In genomic region chr16:43986299-43986698, GRCm38 (mm10) we compare ENCODE assay signal across 22 mouse cellular contexts. TPM values are rescaled to one million over a fixed set of nuclear protein-coding genes. Genes with fewer than 3 reads are reported as not detected.
DNase-seq lines count a peak whose midpoint lies in the region; ATAC-seq lines count a peak whose summit lies in the region.
"Had no signal": no experiment of that assay in that cellular context is flagged by ENCODE, and none has a peak within 500 bp of the region (broad histone marks: within the 10 kb centered on the region; RNA-seq: fewer than 3 reads in every experiment).

No protein-coding gene starts in this region.

- H3K9ac ChIP-seq in limb, embryonic 12.5 days (replicated peaks) = no peak overlapping the region
- no peak overlapping the region for H3K9ac ChIP-seq in midbrain, embryonic 11.5 days (ENCODE audit: low read length)
- H3K9ac ChIP-seq in midbrain, embryonic 13.5 days (replicated peaks) = no peak overlapping the region
- H3K9ac ChIP-seq in limb, embryonic 13.5 days = no peak overlapping the region

- ATAC-seq in limb, embryonic 12.5 days (ENCODE audit: insufficient number of reproducible peaks, insufficient read depth, low FRiP score, low TSS enrichment, low read depth) = peak; percentile 53; the same call in 1 of the 2 replicates
- no peak for ATAC-seq in midbrain, embryonic 11.5 days (ENCODE audit: low FRiP score)
- no peak for ATAC-seq in midbrain, embryonic 13.5 days
- ATAC-seq in limb, embryonic 13.5 days (ENCODE audit: low FRiP score, low read depth) = 0 out of 2 replicates have a peak, but pooled peaks have one; percentile 24
- ATAC-seq: activated CD4-positive, CD25-positive, alpha-beta regulatory T cell, adult 4 months; CD4-positive, CD25-positive, alpha-beta regulatory T cell, adult 4 months; Patski had no signal

- no peaks in the 10 kb centered on the region for H3K9me3 ChIP-seq in limb, embryonic 12.5 days
- H3K9me3 ChIP-seq in limb, embryonic 10.5 days (replicated peaks) = no peaks in the 10 kb centered on the region
- no peaks in the 10 kb centered on the region for H3K9me3 ChIP-seq in midbrain, embryonic 11.5 days (ENCODE audit: control insufficient read depth, low read length)
- H3K9me3 ChIP-seq in midbrain, embryonic 13.5 days = no peaks in the 10 kb centered on the region
- H3K9me3 ChIP-seq in limb, embryonic 13.5 days = no peaks in the 10 kb centered on the region
- H3K9me3 ChIP-seq: G1E had no signal

- no peak overlapping the region for H3K4me2 ChIP-seq in limb, embryonic 12.5 days
- no peak overlapping the region for H3K4me2 ChIP-seq in midbrain, embryonic 11.5 days
- H3K4me2 ChIP-seq in midbrain, embryonic 13.5 days (replicated peaks) = no peak overlapping the region
- no peak overlapping the region for H3K4me2 ChIP-seq in limb, embryonic 13.5 days (replicated peaks)

- 0 out of 2 replicates have a peak, but pooled peaks cover 6% of the 10 kb centered on the region for H3K4me1 ChIP-seq in limb, embryonic 12.5 days (replicated peaks)
- peaks cover 15% of the 10 kb centered on the region for H3K4me1 ChIP-seq in limb, embryonic 10.5 days
- H3K4me1 ChIP-seq in midbrain, embryonic 11.5 days (ENCODE audit: control insufficient read depth, insufficient read depth, low read length) = no peaks in the 10 kb centered on the region
- H3K4me1 ChIP-seq in midbrain, embryonic 13.5 days (replicated peaks) = 0 out of 2 replicates have a peak, but pooled peaks cover 3% of the 10 kb centered on the region
- no peaks in the 10 kb centered on the region for H3K4me1 ChIP-seq in limb, embryonic 13.5 days

- WGBS in limb, embryonic 12.5 days = 86% methylated on average over 4 of the region's 4 CpGs
- WGBS in limb, embryonic 10.5 days = 93% methylated on average over 4 of the region's 4 CpGs
- 91% methylated on average over 4 of the region's 4 CpGs for WGBS in midbrain, embryonic 11.5 days
- 89% methylated on average over 4 of the region's 4 CpGs for WGBS in midbrain, embryonic 13.5 days
- WGBS in limb, embryonic 13.5 days = 87% methylated on average over 4 of the region's 4 CpGs

- peak; percentile 66 for DNase-seq in heart, adult 11 months
- no peak for DNase-seq in heart, adult 8-10 months (ENCODE audit: low spot score)
- no peak for DNase-seq in limb, embryonic 10.5 days (ENCODE audit: low spot score)
- DNase-seq in midbrain, embryonic 11.5 days (ENCODE audit: low spot score, missing footprints) = peak; percentile 60
- no peak for DNase-seq in cerebellum, adult 11 months
- DNase-seq: adrenal gland, adult 2 months; adrenal gland, adult 8-10 months; adrenal gland, postnatal 10 days; adrenal gland, postnatal 14 days; adrenal gland, postnatal 25 days; adrenal gland, postnatal 36 days; B cell, adult 2 months; cerebellum, adult 11-12 months; cerebellum, adult 18-20 months had no signal

- no peaks in the 10 kb centered on the region for H3K27me3 ChIP-seq in limb, embryonic 12.5 days
- H3K27me3 ChIP-seq in limb, embryonic 10.5 days (ENCODE audit: low read depth, poor library complexity, severe bottlenecking) = peaks cover 2% of the 10 kb centered on the region; the same call in 1 of the 2 replicates
- no peaks in the 10 kb centered on the region for H3K27me3 ChIP-seq in midbrain, embryonic 11.5 days (ENCODE audit: control insufficient read depth, insufficient read depth, low read length)
- H3K27me3 ChIP-seq in midbrain, embryonic 13.5 days = no peaks in the 10 kb centered on the region
- no peaks in the 10 kb centered on the region for H3K27me3 ChIP-seq in limb, embryonic 13.5 days
- H3K27me3 ChIP-seq: CH12.LX had no signal

- H3K36me3 ChIP-seq in limb, embryonic 12.5 days = no peaks in the 10 kb centered on the region
- no peaks in the 10 kb centered on the region for H3K36me3 ChIP-seq in limb, embryonic 10.5 days
- H3K36me3 ChIP-seq in midbrain, embryonic 11.5 days (ENCODE audit: control insufficient read depth, insufficient read depth, low read length) = no peaks in the 10 kb centered on the region
- H3K36me3 ChIP-seq in midbrain, embryonic 13.5 days = no peaks in the 10 kb centered on the region
- H3K36me3 ChIP-seq in limb, embryonic 13.5 days = no peaks in the 10 kb centered on the region

- no peak overlapping the region for H3K4me3 ChIP-seq in limb, embryonic 12.5 days (replicated peaks)
- no peak overlapping the region for H3K4me3 ChIP-seq in limb, embryonic 10.5 days
- no peak overlapping the region for H3K4me3 ChIP-seq in midbrain, embryonic 11.5 days (ENCODE audit: low read depth, low read length)
- H3K4me3 ChIP-seq in midbrain, embryonic 13.5 days (replicated peaks) = no peak overlapping the region
- no peak overlapping the region for H3K4me3 ChIP-seq in limb, embryonic 13.5 days

- H3K27ac ChIP-seq in limb, embryonic 12.5 days = no peak overlapping the region
- H3K27ac ChIP-seq in limb, embryonic 10.5 days = no peak overlapping the region
- no peak overlapping the region for H3K27ac ChIP-seq in midbrain, embryonic 11.5 days (ENCODE audit: low read depth, low read length)
- H3K27ac ChIP-seq in midbrain, embryonic 13.5 days = no peak overlapping the region
- H3K27ac ChIP-seq in limb, embryonic 13.5 days = no peak overlapping the region

RNA-seq across cellular contexts. Expression of gene Zdhhc23, which starts 6.7 kb away (rescaled TPM):
- under 1 TPM; 0.33 to 0.57 (median 0.40) TPM for total RNA-seq in heart, adult 8-10 months (2022)
- 0.77 and 0.83 TPM in 2 replicates for polyA plus RNA-seq in limb, embryonic 12.5 days (2016; fragmentation: Nextera tagmentation; extraction: Ambion mirVana)
- polyA plus RNA-seq in limb, embryonic 10.5 days (2016; fragmentation: Nextera tagmentation; extraction: Ambion mirVana) = 1.1 and 1.2 TPM in 2 replicates
- polyA plus RNA-seq in midbrain, embryonic 11.5 days (2014; fragmentation: Nextera tagmentation; extraction: Ambion mirVana) = 0.20 and 0.46 TPM in 2 replicates
- polyA plus RNA-seq in midbrain, embryonic 13.5 days (2015; fragmentation: Nextera tagmentation; extraction: Ambion mirVana) = 1.0 and 1.4 TPM in 2 replicates
- polyA plus RNA-seq in limb, embryonic 13.5 days (2015; fragmentation: Nextera tagmentation; extraction: Ambion mirVana) = 0.62 and 0.70 TPM in 2 replicates

RNA-seq across cellular contexts. Expression of gene Qtrt2, which starts 59.7 kb away (rescaled TPM):
- 10 to 100 TPM in 3 of 4 experiments, 1 to 10 TPM in 1; 6.4 to 16.6 (median 13.0) TPM for total RNA-seq in heart, adult 8-10 months (2022)
- 32.1 and 37.7 TPM in 2 replicates for polyA plus RNA-seq in limb, embryonic 12.5 days (2016; fragmentation: Nextera tagmentation; extraction: Ambion mirVana)
- polyA plus RNA-seq in limb, embryonic 10.5 days (2016; fragmentation: Nextera tagmentation; extraction: Ambion mirVana) = 33.4 and 36.9 TPM in 2 replicates
- 39.4 and 39.9 TPM in 2 replicates for polyA plus RNA-seq in midbrain, embryonic 11.5 days (2014; fragmentation: Nextera tagmentation; extraction: Ambion mirVana)
- 20.3 and 20.4 TPM in 2 replicates for polyA plus RNA-seq in midbrain, embryonic 13.5 days (2015; fragmentation: Nextera tagmentation; extraction: Ambion mirVana)
- polyA plus RNA-seq in limb, embryonic 13.5 days (2015; fragmentation: Nextera tagmentation; extraction: Ambion mirVana) = 29.3 and 30.0 TPM in 2 replicates

Comparison
In these comparisons a context has a peak if more than half of its experiments do, and no peak if none do; other contexts are left out.
1. DNase-seq: peak in heart, adult 11 months (single experiment) and midbrain, embryonic 11.5 days (single experiment); none in heart, adult 8-10 months (single experiment), limb, embryonic 10.5 days (single experiment) and cerebellum, adult 11 months (single experiment).
2. ATAC-seq: peak in limb, embryonic 12.5 days (single experiment) and limb, embryonic 13.5 days (single experiment); none in midbrain, embryonic 11.5 days (single experiment) and midbrain, embryonic 13.5 days (single experiment).